Mouse (Mus musculus): Measurements from ENCODE around the gene Sec14l3. TPM values are rescaled to one million over a fixed set of nuclear protein-coding genes. Genes with fewer than 3 reads are reported as not detected.
"Not testable (repeated sequence)": the region's sequence is repeated elsewhere in the genome, so short reads cannot be mapped to it uniquely, and the experiment has no call there.

Sec14l3 gene
- polyA plus RNA-seq, 1 experiment from 2014 or later, result 19.9 TPM

DNA sequence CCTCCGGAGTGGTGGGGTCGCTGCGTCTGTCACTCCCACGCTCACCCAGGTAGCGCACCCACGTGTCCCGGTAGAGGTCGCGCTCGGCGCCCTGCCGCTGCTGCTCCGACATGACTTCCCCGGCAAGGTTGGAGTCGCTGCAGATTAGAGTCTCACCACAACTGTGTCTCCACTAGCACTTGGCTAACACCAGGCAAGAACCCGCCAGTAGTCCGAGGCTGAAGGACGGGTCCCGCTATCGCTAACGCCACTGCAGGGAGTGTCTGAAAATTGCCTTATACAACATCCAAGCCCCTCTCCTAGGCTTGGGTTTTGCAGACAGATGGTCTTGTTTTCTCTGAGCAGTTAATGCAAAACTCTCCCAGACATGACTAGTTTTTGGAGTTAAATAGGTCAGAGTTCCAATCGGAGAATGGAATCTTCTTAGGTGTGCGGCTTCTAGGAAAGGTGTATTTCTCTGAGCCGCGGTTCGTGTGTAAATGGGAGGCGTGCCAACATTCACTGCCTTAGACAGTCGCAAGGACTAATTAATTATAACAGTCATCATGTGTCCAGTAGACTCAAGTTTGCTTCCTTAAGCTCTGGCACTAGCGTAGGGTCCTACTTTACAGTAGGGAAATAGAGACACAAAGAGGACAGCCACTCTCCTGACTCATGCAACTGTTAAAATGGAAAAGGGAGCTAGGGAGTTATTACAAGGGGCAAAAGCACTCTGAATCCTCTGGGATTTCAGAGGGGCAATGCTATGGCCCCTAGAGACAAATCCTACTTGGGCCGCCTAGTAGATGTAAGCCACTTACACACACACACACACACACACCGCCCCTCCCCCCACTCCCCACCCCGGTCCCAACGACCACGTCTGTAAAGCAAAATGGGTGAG, 30.8 kb downstream of the Sec14l3 start, which contains the start of gene Mtfp1:
Gene Mtfp1 (minus strand): TSS at position 275 of the 883 bp plus-strand sequence.
- Histone ChIP-seq H3K4me3 (peak within 1 kb of the TSS; percentile 54), H3K36me3 (peaks cover 8% of the 10 kb centered on the region; the same call in 1 of the 2 replicates), H3K9me3 (no peaks in the 10 kb centered on the region), H3K4me2 (peak within 1 kb of the TSS; percentile 89), H3K27ac (peak within 1 kb of the TSS; percentile 83), H3K9ac (peak within 1 kb of the TSS; percentile 48), H3K4me1 (peaks cover 19% of the 10 kb centered on the region), H3K27me3 (no peaks in the 10 kb centered on the region)
- ATAC-seq (ENCODE audit: borderline replicate concordance, extremely low read depth, low FRiP score, low TSS enrichment), result peak; percentile 15; the same call in 1 of the 2 replicates
- 5% methylated on average over 34 of the region's 34 CpGs for WGBS

DNA sequence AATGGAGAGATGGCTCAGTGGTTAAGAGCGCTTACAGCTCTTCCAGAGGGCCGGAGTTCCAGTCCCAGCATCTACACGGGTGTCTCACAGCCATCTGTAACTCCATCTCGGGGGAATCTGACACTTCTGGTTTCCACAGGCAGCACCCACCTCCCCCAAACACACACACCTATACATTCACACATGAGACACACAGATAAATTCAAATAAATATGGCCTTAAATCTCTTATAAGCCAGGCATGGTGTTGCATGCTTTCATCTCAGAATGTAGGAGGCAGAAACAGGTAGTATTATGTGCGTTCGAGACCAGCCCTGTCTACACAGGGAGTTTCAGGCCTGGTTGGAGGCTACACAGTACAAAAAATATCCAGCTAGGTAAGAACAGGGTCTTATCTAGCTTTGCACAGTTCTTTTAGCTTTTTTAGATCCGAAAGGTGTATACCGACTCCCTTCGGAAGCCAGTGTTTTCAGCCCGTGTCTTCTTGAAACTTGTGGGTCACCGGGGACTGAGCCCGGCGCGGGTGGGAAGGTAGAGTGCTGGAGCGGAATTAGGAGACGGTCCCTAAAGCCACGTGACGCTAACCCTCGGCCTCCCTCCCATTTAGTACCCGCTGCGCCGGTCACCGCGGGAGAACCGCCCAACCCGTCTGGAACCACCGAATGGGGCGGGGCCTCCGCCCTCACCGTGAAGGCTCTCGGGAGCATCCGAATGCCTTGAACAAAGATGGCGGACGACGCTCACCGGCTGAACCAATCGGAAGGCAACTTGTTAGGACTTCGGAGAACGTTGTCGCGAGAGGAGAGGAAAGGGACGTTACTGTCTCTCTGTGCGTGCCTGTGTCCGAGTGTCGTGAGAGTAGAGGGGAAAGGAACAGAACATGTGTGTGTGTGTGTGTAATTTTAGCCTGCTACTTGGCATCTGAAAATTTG, 31.7 kb downstream of the Sec14l3 start:
- WGBS, result 2% methylated on average over 45 of the region's 45 CpGs
- Histone ChIP-seq H3K9ac (peak overlapping the region; percentile 67), H3K4me1 (peaks cover 19% of the 10 kb centered on the region), H3K36me3 (peaks cover 1% of the 10 kb centered on the region; the same call in 1 of the 2 replicates), H3K9me3 (no peaks in the 10 kb centered on the region), H3K4me3 (peak overlapping the region; percentile 54), H3K4me2 (peak overlapping the region; percentile 89), H3K27ac (peak overlapping the region; percentile 84), H3K27me3 (no peaks in the 10 kb centered on the region)
- peak; percentile 95 for ATAC-seq (ENCODE audit: borderline replicate concordance, extremely low read depth, low FRiP score, low TSS enrichment)

DNA sequence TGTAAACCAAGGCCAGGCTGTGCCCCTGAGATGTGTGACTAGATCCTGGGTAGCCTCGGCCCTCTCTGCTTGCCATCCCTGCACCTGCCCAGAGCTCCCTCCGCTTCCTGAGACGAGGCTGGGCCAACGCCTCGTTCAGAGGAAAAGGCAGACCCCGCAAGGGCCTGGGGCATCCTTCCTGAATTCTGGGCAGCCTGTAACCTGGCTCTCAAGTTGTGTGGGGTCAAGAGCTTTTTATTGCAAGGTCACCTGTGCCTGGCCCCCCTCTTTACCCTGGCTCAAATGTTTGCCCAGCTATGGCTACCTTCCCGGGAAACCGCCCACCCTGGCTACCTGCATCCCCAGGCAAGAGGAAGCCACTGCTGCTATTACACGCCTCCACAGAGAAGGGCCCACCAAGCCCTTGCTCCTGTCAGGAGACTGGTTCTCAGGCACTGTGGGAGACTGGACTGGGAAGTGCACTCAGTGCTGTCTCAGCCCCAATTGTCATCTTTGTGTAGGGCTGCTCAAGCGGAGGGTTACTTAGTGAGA, 32.5 kb downstream of the Sec14l3 start:
- Histone ChIP-seq H3K4me1 (peaks cover 19% of the 10 kb centered on the region), H3K9ac (peak overlapping the region; percentile 67), H3K27me3 (no peaks in the 10 kb centered on the region), H3K4me2 (peak overlapping the region; percentile 89), H3K36me3 (no peaks in the 10 kb centered on the region), H3K4me3 (peak overlapping the region; percentile 54), H3K27ac (peak overlapping the region; percentile 84), H3K9me3 (no peaks in the 10 kb centered on the region)
- WGBS, result 29% methylated on average over 10 of the region's 10 CpGs
- peak; percentile 10; the same call in 1 of the 2 replicates for ATAC-seq (ENCODE audit: borderline replicate concordance, extremely low read depth, low FRiP score, low TSS enrichment)

DNA sequence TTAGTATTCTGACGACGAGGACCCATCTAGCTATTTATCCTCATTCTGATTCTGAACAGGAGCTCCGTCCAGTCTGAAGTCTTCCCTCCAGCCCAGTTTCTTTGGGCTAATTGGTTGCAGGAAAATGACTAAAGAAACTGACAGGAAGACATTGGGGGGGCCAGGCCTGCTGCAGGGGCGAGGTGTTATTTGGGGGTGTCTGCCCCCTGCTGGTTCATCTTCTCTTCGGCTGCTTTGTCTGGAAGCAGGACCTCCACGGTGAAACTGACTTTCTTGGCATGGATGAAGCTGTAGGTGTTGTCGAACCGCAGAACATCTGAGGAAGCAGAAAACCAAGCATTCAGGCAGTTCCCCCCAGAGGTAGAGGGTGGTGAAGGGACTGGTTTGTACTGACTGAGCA, 33.5 kb downstream of the Sec14l3 start:
- 62% methylated on average over 8 of the region's 8 CpGs for WGBS
- Histone ChIP-seq H3K4me1 (peaks cover 19% of the 10 kb centered on the region), H3K4me2 (no peak overlapping the region), H3K9me3 (no peaks in the 10 kb centered on the region), H3K36me3 (no peaks in the 10 kb centered on the region), H3K4me3 (no peak overlapping the region), H3K27me3 (no peaks in the 10 kb centered on the region), H3K27ac (no peak overlapping the region), H3K9ac (no peak overlapping the region)
- no peak for ATAC-seq (ENCODE audit: borderline replicate concordance, extremely low read depth, low FRiP score, low TSS enrichment)

DNA sequence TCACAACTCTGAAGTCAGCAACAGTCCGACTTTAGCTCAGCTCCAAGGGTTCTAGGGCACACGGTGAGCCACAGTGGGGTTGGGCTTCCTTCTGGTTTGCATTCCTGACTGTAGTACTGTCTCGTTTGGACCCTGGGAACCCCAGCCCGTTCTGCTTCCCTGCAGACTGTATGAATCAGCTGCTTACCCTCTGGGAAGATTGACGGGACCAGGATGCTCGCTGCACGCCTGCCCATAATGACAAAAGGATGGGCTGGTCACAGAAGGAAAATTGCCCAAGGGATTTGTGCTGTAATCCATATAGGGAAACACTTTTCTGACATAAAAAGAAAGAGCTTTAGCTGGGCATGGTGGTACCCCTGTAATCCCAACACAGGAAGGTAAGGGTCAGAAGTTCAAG, 34.2 kb downstream of the Sec14l3 start:
- no peak for ATAC-seq (ENCODE audit: borderline replicate concordance, extremely low read depth, low FRiP score, low TSS enrichment)
- 73% methylated on average over 7 of the region's 7 CpGs for WGBS

DNA sequence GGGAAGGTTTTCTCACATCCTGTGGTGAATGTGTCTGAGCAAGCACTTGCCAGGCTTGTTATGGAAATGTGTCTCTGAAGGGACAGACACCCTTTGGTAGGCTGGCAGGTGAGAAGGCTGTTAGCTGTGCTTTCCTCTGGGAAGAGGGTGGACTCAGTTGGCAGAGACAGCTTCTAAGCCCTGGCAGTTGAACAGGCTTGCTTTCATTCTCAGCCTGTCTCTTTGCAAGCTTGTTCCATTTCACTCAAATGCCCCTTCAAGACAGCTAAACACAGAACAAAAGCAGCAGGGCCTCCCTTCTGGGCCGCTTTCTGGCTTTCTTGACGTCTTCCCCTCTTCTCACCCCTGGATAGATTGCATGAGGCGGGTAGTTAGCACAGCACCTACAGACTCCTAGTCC, 34.8 kb downstream of the Sec14l3 start:
- no peak overlapping the region for H3K9ac ChIP-seq
- WGBS, result 73% methylated on average over 3 of the region's 3 CpGs
- ATAC-seq (ENCODE audit: borderline replicate concordance, extremely low read depth, low FRiP score, low TSS enrichment), result no peak
- no peak overlapping the region for H3K4me3 ChIP-seq
- H3K27me3 ChIP-seq, result no peaks in the 10 kb centered on the region
- no peaks in the 10 kb centered on the region for H3K36me3 ChIP-seq
- H3K27ac ChIP-seq, result no peak overlapping the region
- no peaks in the 10 kb centered on the region for H3K9me3 ChIP-seq
- H3K4me1 ChIP-seq, result peaks cover 17% of the 10 kb centered on the region
- no peak overlapping the region for H3K4me2 ChIP-seq

More for the DNA sequence above, 34.2 kb downstream of the Sec14l3 start:
- no peaks in the 10 kb centered on the region for H3K27me3 ChIP-seq
- H3K9ac ChIP-seq, result no peak overlapping the region
- H3K9me3 ChIP-seq, result no peaks in the 10 kb centered on the region
- no peak overlapping the region for H3K27ac ChIP-seq
- no peaks in the 10 kb centered on the region for H3K36me3 ChIP-seq
- no peak overlapping the region for H3K4me2 ChIP-seq
- H3K4me3 ChIP-seq, result no peak overlapping the region
- peaks cover 19% of the 10 kb centered on the region for H3K4me1 ChIP-seq

DNA sequence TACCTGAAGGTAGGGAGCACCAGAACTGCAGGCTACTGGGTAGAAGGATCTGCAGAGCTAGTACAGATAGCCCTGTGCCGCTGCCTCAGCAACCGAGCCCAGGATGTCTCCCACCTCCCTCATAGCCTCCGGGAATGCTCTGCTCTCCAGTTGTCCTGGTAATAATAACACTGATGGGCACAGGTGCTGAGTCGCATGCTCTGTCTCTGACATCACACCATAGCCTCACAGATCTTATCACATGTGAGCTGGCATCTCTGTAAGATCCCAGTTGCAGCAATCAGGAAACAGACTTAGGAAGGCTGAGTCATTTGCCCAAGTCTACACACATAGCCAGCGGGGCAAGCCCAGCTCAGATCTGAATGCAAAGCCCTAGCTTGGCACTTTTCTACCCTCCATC, 37.2 kb downstream of the Sec14l3 start:
- ATAC-seq (ENCODE audit: borderline replicate concordance, extremely low read depth, low FRiP score, low TSS enrichment), result no peak
- Histone ChIP-seq H3K4me3 (no peak overlapping the region), H3K4me2 (no peak overlapping the region), H3K4me1 (peaks cover 5% of the 10 kb centered on the region), H3K9ac (no peak overlapping the region), H3K27me3 (no peaks in the 10 kb centered on the region), H3K27ac (no peak overlapping the region), H3K36me3 (no peaks in the 10 kb centered on the region), H3K9me3 (no peaks in the 10 kb centered on the region)
- WGBS, result 72% methylated on average over 5 of the region's 5 CpGs

DNA sequence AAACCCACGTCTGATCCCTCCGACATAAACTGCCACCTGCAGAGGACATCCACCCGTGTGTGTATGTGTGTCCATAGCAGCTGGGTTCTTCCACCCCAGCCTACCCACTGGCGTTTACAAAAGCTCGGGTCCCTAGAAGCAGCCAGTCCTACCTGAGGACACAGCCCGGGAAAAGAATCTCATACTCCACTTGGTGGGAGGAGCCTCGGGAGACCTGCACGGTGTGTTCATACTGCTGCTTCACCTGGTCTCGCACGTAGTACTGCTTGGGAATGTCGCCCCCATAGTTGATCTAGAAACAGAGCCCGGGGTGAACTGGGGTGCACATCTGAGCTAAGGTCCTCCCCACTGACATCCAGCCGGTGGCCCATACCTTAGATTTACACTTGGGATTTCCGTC, 38.9 kb downstream of the Sec14l3 start:
- Histone ChIP-seq H3K36me3 (no peaks in the 10 kb centered on the region), H3K4me3 (no peak overlapping the region), H3K9ac (no peak overlapping the region), H3K4me2 (no peak overlapping the region), H3K27ac (no peak overlapping the region), H3K27me3 (no peaks in the 10 kb centered on the region), H3K4me1 (no peaks in the 10 kb centered on the region), H3K9me3 (no peaks in the 10 kb centered on the region)
- ATAC-seq (ENCODE audit: borderline replicate concordance, extremely low read depth, low FRiP score, low TSS enrichment), result no peak
- WGBS, result 57% methylated on average over 14 of the region's 14 CpGs

DNA sequence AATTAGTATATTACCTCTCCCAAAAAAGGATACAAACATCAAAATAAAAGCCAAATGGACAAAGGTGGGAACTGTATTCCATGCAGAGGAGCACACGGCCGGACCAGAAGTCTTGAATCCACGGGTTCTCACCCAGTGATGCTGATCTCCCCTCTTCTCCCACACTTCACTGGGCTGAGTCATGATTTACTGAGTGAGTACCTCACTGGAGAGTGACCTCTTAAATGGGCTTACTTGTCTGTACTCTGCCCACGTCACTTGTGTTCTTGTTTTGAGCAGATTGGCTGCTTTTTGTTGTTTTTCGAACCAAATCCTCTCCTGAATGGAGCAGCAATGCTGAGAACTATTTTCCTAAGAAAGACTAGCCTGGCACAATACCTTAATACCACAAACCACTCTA, 40.3 kb downstream of the Sec14l3 start:
- Histone ChIP-seq H3K9ac (no peak overlapping the region), H3K36me3 (no peaks in the 10 kb centered on the region), H3K4me3 (no peak overlapping the region), H3K27ac (no peak overlapping the region), H3K9me3 (no peaks in the 10 kb centered on the region), H3K4me1 (no peaks in the 10 kb centered on the region), H3K27me3 (no peaks in the 10 kb centered on the region), H3K4me2 (no peak overlapping the region)
- ATAC-seq (ENCODE audit: borderline replicate concordance, extremely low read depth, low FRiP score, low TSS enrichment), result no peak
- WGBS, result 75% methylated on average over 5 of the region's 5 CpGs

DNA sequence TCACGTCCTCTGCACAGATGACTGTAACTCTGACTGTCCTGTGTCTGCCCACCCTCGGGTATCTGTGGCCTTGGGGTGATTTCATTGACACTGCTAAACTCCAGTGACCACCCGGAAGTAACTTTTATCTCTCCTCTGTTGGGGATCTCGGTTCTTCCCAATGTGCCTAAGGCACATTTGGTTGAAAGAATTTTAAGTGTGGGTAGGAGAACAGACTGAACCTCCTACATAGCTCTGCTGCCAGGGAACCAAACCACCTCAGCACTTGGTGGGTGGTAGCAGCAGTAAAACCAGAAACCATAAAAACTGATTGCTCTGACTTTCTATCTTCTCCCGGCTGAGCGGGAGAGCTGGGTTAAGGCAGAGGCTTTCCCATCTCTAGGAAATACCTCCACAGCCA, 40.8 kb downstream of the Sec14l3 start:
- Histone ChIP-seq H3K9me3 (no peaks in the 10 kb centered on the region), H3K27ac (no peak overlapping the region), H3K36me3 (no peaks in the 10 kb centered on the region), H3K9ac (no peak overlapping the region), H3K4me3 (no peak overlapping the region), H3K4me1 (no peaks in the 10 kb centered on the region), H3K4me2 (no peak overlapping the region), H3K27me3 (no peaks in the 10 kb centered on the region)
- WGBS, result 67% methylated on average over 6 of the region's 6 CpGs
- ATAC-seq (ENCODE audit: borderline replicate concordance, extremely low read depth, low FRiP score, low TSS enrichment), result no peak

DNA sequence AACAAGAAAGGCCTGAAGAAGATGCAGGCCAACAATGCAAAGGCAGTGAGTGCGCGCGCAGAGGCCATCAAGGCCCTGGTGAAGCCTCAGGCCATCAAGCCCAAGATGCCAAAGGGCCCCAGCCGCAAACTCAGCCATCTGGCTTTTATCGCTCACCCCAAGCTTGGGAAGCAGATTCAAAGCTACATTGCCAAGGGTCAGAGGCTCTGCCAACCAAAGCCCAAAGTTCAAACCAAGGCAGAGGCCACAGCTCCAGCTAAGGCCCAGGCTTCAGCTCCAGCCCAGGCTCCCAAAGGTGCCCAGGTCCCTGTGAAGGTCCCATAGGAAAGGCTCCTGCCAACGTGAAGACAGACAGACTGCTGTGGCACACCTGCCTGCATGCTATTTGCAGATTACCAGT, 43.3 kb downstream of the Sec14l3 start:
- H3K36me3 ChIP-seq, result not testable (repeated sequence)
- 90% methylated on average over 6 of the region's 6 CpGs for WGBS

More for the DNA sequence above, 43.3 kb downstream of the Sec14l3 start:
- H3K9ac ChIP-seq; H3K4me2 ChIP-seq; H3K4me1 ChIP-seq; H3K27ac ChIP-seq; H3K9me3 ChIP-seq; H3K27me3 ChIP-seq; H3K4me3 ChIP-seq; ATAC-seq (ENCODE audit: borderline replicate concordance, extremely low read depth, low FRiP score, low TSS enrichment): not testable (repeated sequence)
